Mouse (Mus musculus) forebrain, embryonic 11.5 days (tissue): ENCODE measurements around the gene Ddrgk1. TPM values are rescaled to one million over a fixed set of nuclear protein-coding genes. Genes with fewer than 3 reads are reported as not detected.

ENCODE experiments used
- ATAC-seq: fragments of 200-750 bp; cut with Nextera tagmentation; replicated peaks from 2 replicates; pipeline ENCODE4 v1.8.0; 2017; ENCODE audit warnings: moderate TSS enrichment; ENCODE audit not compliant: low FRiP score
- DNase-seq: peaks from one replicate; pipeline ENCODE4 v3.0.0-alpha.2; 2017; ENCODE audit warnings: low spot score
- H3K27ac ChIP-seq: fragments of 300-500 bp; sonication (generic); 2 replicates; pipeline ENCODE4 v1.5.1; 2014; ENCODE audit warnings: low read depth, low read length
- H3K27me3 ChIP-seq: fragments of 300-500 bp; sonication (generic); 2 replicates; pipeline ENCODE4 v1.6.1; 2014; ENCODE audit warnings: mild to moderate bottlenecking, low read length, mixed read lengths; ENCODE audit not compliant: control insufficient read depth, insufficient read depth
- H3K36me3 ChIP-seq: fragments of 300-500 bp; sonication (generic); 2 replicates; pipeline ENCODE4 v1.6.1; 2014; ENCODE audit warnings: mild to moderate bottlenecking, low read length, moderate library complexity, mixed read lengths; ENCODE audit not compliant: control insufficient read depth, insufficient read depth
- H3K4me1 ChIP-seq: fragments of 300-500 bp; sonication (generic); replicated peaks from 2 replicates; pipeline ENCODE4 v1.6.1; 2014; ENCODE audit warnings: low read length, mixed read lengths; ENCODE audit not compliant: control insufficient read depth, insufficient read depth
- H3K4me2 ChIP-seq: fragments of 300-500 bp; sonication (generic); 2 replicates; pipeline ENCODE4 v1.6.1; 2014; ENCODE audit warnings: low read depth, mild to moderate bottlenecking, low read length, moderate library complexity, mixed read lengths; ENCODE audit not compliant: severe bottlenecking
- H3K4me3 ChIP-seq: fragments of 300-500 bp; sonication (generic); 2 replicates; pipeline ENCODE4 v1.5.1; 2014; ENCODE audit warnings: low read depth, low read length
- H3K9ac ChIP-seq: fragments of 300-500 bp; sonication (generic); 2 replicates; pipeline ENCODE4 v1.6.1; 2014; ENCODE audit warnings: low read length
- H3K9me3 ChIP-seq: fragments of 300-500 bp; sonication (generic); 2 replicates; pipeline ENCODE4 v1.6.1; 2016; ENCODE audit warnings: low read length, mixed read lengths; ENCODE audit not compliant: control insufficient read depth
- WGBS: fragments of 180-500 bp; shearing (Covaris S2); extraction: QIAGEN DNeasy Blood & Tissue Kit; methylation state at CpG from one replicate; pipeline ENCODE4 v1.1.7; 2014; 5-methylcytosine and 5-hydroxymethylcytosine counted together
- polyA plus RNA-seq: library from polyadenylated mRNA; unstranded; fragments of >200 nt; fragmentation: Nextera tagmentation; extraction: Ambion mirVana; gene quantifications from 2 replicates; pipeline ENCODE4 v1.2.1, GENCODE M21; 2014

The Ddrgk1 gene
- polyA plus RNA-seq, result 46.8 and 48.5 TPM in 2 replicates

DNA sequence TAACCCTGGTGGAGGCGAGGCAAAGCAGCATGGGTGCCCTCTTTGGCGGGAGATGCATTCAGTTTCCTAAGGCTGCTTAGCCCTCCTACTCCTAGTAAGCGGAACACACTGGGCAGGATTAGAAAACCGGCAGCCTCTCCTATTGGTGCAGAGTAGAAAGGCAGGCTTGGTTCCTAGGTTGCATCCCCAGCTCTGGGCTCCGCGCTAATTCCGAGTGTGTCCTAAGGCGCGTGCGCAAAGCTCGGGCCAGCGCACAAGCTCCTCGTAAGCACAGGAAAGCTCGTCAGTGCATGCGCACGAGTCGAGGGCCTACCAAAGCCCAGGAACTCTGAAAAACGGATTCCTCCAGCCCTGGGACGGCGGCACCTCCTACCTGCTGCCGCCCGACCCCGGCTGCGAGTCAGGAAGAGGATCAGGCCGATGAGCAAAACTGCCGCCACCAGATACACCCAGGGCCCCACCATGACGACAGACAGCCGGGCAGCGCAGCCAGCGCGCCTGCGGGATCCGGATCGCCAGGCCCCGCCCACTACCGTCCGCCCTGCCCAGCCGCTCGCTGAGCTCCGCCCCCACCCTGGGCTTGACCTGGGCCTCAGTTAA lies at the start of gene Ddrgk1:
Gene Ddrgk1 (minus strand): TSS at position 558 of the 600 bp plus-strand sequence.
- Histone ChIP-seq H3K9ac (peak within 1 kb of the TSS; percentile 86), H3K27me3 (no peaks in the 10 kb centered on the region), H3K36me3 (no peaks in the 10 kb centered on the region; the same call in 1 of the 2 replicates), H3K4me2 (peak within 1 kb of the TSS; percentile 77), H3K4me1 (peaks cover 10% of the 10 kb centered on the region), H3K9me3 (no peaks in the 10 kb centered on the region), H3K27ac (peak within 1 kb of the TSS; percentile 96), H3K4me3 (peak within 1 kb of the TSS; percentile 58)
- peak; percentile 94 for DNase-seq
- ATAC-seq, result peak; percentile 95
- under 1% methylated on average over 40 of the region's 40 CpGs for WGBS

DNA sequence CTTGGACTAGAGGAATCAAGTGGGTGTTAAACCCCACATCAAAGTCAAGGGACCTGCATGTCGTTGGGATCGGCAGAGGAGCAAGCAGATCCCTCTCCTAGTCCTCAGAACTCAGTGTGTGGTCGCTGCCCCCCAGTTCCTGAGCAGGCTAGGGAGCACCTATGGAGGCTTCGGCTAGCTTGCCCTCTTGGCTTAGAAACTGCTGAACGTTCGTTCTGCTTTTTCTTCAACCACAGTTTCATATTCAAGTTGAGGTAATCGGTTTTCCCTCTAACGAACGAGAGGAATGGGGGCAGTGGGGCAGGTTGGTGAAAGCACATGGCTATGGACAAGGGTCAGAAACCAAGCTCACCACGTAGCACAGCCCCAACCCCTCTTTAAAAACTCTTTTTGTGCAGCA lies 42.6 kb upstream of the Ddrgk1 start:
- Histone ChIP-seq H3K9ac (no peak overlapping the region), H3K27me3 (no peaks in the 10 kb centered on the region), H3K9me3 (no peaks in the 10 kb centered on the region), H3K4me3 (no peak overlapping the region), H3K27ac (no peak overlapping the region), H3K4me1 (no peaks in the 10 kb centered on the region), H3K36me3 (no peaks in the 10 kb centered on the region), H3K4me2 (no peak overlapping the region)
- WGBS, result 65% methylated on average over 10 of the region's 10 CpGs
- DNase-seq (no peak), ATAC-seq (no peak)

DNA sequence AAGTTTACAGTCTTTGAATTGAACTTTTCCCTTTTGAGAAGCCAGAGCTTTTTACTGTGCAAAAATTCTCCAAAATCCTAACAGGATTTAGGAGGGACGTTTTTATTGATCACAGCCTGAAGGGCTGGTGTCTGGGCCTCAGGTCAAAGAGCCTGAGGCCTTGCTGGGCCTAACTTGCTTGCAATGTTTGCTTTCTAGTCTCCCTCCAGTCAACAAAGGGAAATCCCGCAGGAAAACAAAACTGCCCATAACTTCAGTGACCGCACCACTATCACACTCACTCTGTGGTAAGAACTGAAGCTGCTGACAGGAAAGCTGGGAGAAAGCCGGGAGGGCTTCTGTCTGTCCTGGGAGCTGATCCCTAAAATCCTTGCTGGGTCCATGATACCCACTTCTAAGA lies 42.1 kb upstream of the Ddrgk1 start:
- Histone ChIP-seq H3K27ac (no peak overlapping the region), H3K9ac (no peak overlapping the region), H3K36me3 (no peaks in the 10 kb centered on the region), H3K4me3 (no peak overlapping the region), H3K27me3 (no peaks in the 10 kb centered on the region), H3K9me3 (no peaks in the 10 kb centered on the region), H3K4me2 (no peak overlapping the region), H3K4me1 (no peaks in the 10 kb centered on the region)
- ATAC-seq, result no peak
- no peak for DNase-seq
- 78% methylated on average over 4 of the region's 4 CpGs for WGBS

DNA sequence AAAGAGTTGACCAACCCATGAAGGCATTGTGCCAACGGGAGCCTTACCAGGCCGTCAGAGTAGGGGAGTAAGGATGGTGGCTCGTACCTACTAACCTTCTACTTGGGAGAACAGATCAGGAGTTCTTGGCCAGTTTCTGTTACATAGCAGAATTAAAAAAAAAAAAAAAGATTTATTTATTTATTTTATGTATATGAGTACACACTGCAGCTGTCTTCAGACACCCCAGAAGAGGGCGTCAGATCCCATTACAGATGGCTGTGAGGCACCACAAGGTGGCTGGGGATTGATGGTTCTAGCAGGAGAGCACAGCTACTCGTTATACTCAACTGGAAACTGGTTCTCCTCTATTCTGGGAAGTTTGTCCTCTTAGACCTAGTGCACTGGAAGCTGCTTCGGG lies 40.7 kb upstream of the Ddrgk1 start:
- DNase-seq (no peak), ATAC-seq (no peak)
- Histone ChIP-seq H3K4me3 (no peak overlapping the region), H3K4me1 (no peaks in the 10 kb centered on the region), H3K27me3 (no peaks in the 10 kb centered on the region), H3K27ac (no peak overlapping the region), H3K9me3 (no peaks in the 10 kb centered on the region), H3K9ac (no peak overlapping the region), H3K4me2 (no peak overlapping the region), H3K36me3 (no peaks in the 10 kb centered on the region)
- 73% methylated on average over 6 of the region's 6 CpGs for WGBS

DNA sequence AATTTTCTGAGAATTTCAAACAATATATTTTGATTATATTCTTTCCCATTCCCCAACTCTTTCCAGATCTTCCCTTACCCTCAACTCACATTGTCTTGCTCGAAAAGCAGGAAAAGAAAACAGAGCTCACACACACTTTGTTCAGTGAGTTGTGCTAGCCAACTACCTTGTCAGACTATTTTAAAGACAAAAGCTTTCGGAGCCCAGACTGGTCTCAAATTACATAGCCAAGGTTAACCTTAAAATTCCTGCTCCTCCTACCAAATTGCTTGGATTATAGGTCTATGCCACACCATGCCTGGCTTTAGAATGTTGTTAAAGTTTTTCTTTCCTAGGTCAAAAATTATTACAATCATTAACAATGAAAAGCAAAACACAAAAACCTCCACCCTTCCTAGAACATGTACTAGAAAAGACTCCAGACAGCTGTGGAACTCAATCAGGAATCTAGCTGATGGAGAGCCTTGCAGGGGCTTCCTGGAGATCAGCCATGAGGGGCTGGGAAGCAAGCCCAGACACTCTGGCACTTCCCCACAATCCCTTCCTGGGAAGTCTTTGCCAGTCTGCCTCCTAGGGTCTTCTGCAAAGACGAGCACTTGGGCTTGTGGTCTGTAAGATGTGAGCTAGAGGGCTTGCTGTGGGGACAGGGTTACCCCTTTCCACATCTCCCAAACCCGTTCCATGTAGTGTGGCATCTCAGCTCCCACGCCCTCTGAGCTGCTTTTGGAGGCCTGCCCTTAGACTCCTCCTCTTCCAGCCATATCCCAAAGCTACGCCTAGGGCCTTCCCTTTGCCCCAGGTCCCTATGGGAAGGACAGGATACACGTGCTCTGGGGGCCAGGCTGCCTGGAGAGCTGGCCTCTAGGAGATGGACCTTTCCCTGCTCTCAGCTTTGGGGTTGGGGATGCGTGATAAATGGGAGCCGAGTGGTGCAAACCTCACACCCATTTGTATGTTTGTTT lies 39.9 kb upstream of the Ddrgk1 start:
- Histone ChIP-seq H3K36me3 (no peaks in the 10 kb centered on the region), H3K4me3 (no peak overlapping the region), H3K9me3 (no peaks in the 10 kb centered on the region), H3K9ac (no peak overlapping the region), H3K4me1 (no peaks in the 10 kb centered on the region), H3K27me3 (no peaks in the 10 kb centered on the region), H3K4me2 (no peak overlapping the region), H3K27ac (no peak overlapping the region)
- ATAC-seq, result no peak
- no peak for DNase-seq
- 72% methylated on average over 9 of the region's 9 CpGs for WGBS

DNA sequence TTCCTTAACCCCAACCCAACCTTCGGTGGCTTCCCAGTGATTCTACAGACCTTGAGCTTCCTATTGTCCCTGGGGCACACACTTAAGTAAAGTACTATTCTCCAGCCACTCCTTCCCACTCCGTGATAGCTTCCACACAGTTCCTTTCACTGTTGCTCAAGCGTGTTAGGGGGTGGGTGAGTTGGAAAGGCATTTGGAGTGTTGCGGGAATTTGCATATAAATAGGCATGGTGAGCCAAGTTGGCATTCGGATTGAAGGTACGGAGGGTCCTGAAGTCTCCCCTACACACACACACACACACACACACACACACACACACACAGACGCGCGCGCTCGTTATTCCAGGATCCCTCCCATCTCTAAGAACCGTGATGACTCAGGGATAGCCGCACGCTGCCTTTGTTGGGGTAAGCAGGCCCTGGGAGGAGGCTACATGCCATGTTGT lies 33.4 kb upstream of the Ddrgk1 start:
- Histone ChIP-seq H3K9me3 (no peaks in the 10 kb centered on the region), H3K4me2 (peak overlapping the region; percentile 100), H3K27ac (no peak overlapping the region), H3K27me3 (peaks cover 26% of the 10 kb centered on the region), H3K4me1 (peaks cover 2% of the 10 kb centered on the region; the same call in 1 of the 2 replicates), H3K36me3 (no peaks in the 10 kb centered on the region), H3K4me3 (peak overlapping the region; percentile 58), H3K9ac (peak overlapping the region; percentile 49)
- ATAC-seq, result peak; percentile 62
- peak; percentile 68 for DNase-seq
- WGBS, result 1% methylated on average over 14 of the region's 14 CpGs

DNA sequence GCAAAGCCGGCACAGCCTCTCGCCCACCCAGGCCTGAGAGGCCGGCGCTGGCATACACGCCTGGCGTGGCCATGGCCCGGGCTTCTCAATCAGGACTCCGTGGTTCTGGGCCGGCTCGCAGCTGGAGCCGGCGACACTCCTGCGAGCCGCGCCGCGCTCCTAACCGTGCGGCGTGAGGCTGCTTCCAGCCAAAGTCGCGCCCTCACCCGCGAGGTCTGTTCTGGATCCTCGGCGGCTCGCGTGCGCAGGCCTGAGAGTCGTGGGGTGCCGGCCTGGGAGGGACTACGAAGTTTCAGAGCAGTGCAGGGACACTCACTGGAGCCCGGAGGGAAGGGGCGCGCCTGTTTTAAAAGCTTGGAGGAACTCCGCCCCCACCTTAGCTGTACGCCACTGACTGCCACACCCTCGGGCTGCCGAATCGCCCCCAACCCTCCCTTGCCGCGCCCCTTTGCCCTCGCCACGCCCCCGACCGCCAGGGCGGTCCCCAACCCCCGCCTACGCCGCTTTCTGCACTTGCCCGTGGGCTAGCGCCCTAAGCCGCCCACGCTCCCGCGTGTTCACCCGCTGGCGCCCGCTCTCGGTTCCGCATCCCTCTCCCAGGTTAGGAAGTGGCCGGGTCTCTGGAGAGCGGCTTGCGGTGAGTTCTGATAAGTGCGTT lies 32.8 kb upstream of the Ddrgk1 start, which contains the start of gene Slc4a11:
Gene Slc4a11 (minus strand): TSS at position 367 of the 658 bp plus-strand sequence.
- peak; percentile 74 for ATAC-seq
- Histone ChIP-seq H3K36me3 (no peaks in the 10 kb centered on the region), H3K9me3 (no peaks in the 10 kb centered on the region), H3K27ac (no peak within 1 kb of the TSS), H3K27me3 (peaks cover 26% of the 10 kb centered on the region), H3K4me2 (peak within 1 kb of the TSS; percentile 100), H3K4me1 (peaks cover 2% of the 10 kb centered on the region; the same call in 1 of the 2 replicates), H3K9ac (peak within 1 kb of the TSS; percentile 49), H3K4me3 (peak within 1 kb of the TSS; percentile 58)
- DNase-seq, result peak; percentile 82
- under 1% methylated on average over 64 of the region's 65 CpGs for WGBS

DNA sequence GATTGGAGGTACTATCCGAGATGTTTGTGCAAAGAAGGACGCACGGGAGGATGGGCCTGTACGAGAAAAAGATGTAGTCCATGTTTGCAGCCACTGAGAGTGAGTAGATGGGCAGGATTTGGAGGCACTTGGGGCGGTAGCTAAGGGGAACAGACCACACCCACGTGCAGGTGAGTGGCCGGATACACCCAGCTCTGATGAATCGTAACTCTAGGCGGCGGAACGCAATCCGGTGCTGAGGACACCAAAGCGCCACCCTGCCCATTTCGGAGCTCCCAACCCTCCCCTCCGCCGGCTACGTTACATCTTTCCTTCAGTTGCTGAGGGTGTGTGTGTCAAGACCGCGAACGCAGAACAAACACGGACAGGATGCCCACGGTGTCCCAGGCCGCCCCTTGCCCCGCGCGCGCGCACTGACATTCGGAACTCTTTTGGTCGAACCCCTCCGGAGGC lies 32.3 kb upstream of the Ddrgk1 start:
- H3K4me1 ChIP-seq, result peaks cover 2% of the 10 kb centered on the region; the same call in 1 of the 2 replicates
- DNase-seq, result no peak
- H3K4me2 ChIP-seq, result peak overlapping the region; percentile 100
- H3K9ac ChIP-seq, result peak overlapping the region; percentile 49
- H3K27ac ChIP-seq, result no peak overlapping the region
- H3K27me3 ChIP-seq, result peaks cover 26% of the 10 kb centered on the region
- ATAC-seq, result no peak; the same call in none of the 2 replicates
- peak overlapping the region; percentile 58 for H3K4me3 ChIP-seq
- no peaks in the 10 kb centered on the region for H3K36me3 ChIP-seq
- WGBS, result 2% methylated on average over 31 of the region's 31 CpGs
- H3K9me3 ChIP-seq, result no peaks in the 10 kb centered on the region
